Mouse (Mus musculus): ENCODE results near the gene Apoa1. TPM values are rescaled to one million over a fixed set of nuclear protein-coding genes. Genes with fewer than 3 reads are reported as not detected.

Gene Apoa1
- polyA plus RNA-seq, 1 experiment from 2014 or later, result 20.1 TPM

DNA sequence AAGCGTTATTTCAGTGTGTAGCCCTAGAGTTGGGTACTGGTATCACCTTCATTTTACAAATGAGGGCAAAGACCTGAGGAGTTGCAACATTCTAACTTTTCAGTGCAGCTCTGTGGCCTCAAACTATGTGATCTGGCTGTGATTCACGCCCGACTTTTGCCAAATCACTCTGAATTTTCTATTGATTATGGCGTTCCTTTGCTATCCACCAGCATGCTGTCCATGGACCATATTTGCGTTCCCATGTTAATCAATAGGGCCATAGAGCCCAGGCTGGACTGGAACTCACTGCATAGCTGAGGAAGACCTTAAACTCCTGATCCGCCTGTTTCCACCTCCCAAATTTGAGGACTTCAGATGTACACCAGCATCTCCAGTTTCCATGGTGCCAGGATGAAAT lies 30.7 kb downstream of the Apoa1 start:
- no peaks in the 10 kb centered on the region for H3K9me3 ChIP-seq (replicated peaks; ENCODE audit: control insufficient read depth, low read length)
- no peaks in the 10 kb centered on the region for H3K36me3 ChIP-seq (ENCODE audit: control insufficient read depth, insufficient read depth)
- WGBS, result 84% methylated on average over 6 of the region's 6 CpGs
- no peaks in the 10 kb centered on the region for H3K4me1 ChIP-seq (ENCODE audit: control insufficient read depth, insufficient read depth, low read length)
- H3K9ac ChIP-seq (ENCODE audit: low read length), result no peak overlapping the region
- H3K27ac ChIP-seq (ENCODE audit: low read length), result no peak overlapping the region
- no peak overlapping the region for H3K4me2 ChIP-seq (ENCODE audit: low read depth, low read length)
- no peak overlapping the region for H3K4me3 ChIP-seq (ENCODE audit: low read length)
- ATAC-seq (replicated peaks; ENCODE audit: extremely low read depth, insufficient read depth, low FRiP score), result no peak
- no peaks in the 10 kb centered on the region for H3K27me3 ChIP-seq (ENCODE audit: control insufficient read depth, insufficient read depth, low read length)

DNA sequence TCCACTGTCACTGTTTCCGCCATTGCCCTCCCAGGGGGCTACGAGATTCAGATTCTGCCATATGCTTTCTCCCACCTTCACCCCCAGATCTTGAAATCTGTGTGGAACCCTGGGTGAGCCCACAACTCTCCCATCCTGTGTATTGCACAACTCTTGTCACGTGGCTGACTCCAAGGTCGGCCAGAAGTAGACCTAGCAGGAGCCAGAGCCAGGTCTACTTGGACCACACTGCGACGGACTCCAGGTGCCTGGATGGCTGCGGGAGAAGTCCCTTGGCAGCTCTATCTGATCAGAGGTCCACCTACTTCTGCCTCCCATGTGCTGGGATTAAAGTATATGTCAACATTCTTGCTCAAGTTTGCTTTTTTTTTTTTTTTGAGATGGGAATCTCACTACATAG lies 32.8 kb downstream of the Apoa1 start:
- Histone ChIP-seq H3K9me3 (replicated peaks; ENCODE audit: control insufficient read depth, low read length) (no peaks in the 10 kb centered on the region), H3K27ac (ENCODE audit: low read length) (no peak overlapping the region), H3K4me1 (ENCODE audit: control insufficient read depth, insufficient read depth, low read length) (no peaks in the 10 kb centered on the region), H3K36me3 (ENCODE audit: control insufficient read depth, insufficient read depth) (no peaks in the 10 kb centered on the region), H3K9ac (ENCODE audit: low read length) (no peak overlapping the region), H3K27me3 (ENCODE audit: control insufficient read depth, insufficient read depth, low read length) (no peaks in the 10 kb centered on the region), H3K4me2 (ENCODE audit: low read depth, low read length) (no peak overlapping the region), H3K4me3 (ENCODE audit: low read length) (no peak overlapping the region)
- WGBS, result 70% methylated on average over 7 of the region's 7 CpGs
- no peak for ATAC-seq (replicated peaks; ENCODE audit: extremely low read depth, insufficient read depth, low FRiP score)

GRCm38 (mm10) chr9:46268343-46268873 lies 40.0 kb downstream of the Apoa1 start, which contains the start of gene Apoa5:
Apoa5 (plus strand) TSS chr9:46268633.
- H3K27me3 ChIP-seq (ENCODE audit: control insufficient read depth, insufficient read depth, low read length), result peaks cover 16% of the 10 kb centered on the region
- 41% methylated on average over 7 of the region's 7 CpGs for WGBS

GRCm38 (mm10) chr9:46269125-46269524 lies 40.7 kb downstream of the Apoa1 start:
- no peak for ATAC-seq (replicated peaks; ENCODE audit: extremely low read depth, insufficient read depth, low FRiP score)
- Histone ChIP-seq H3K9me3 (replicated peaks; ENCODE audit: control insufficient read depth, low read length) (no peaks in the 10 kb centered on the region), H3K36me3 (ENCODE audit: control insufficient read depth, insufficient read depth) (no peaks in the 10 kb centered on the region), H3K9ac (ENCODE audit: low read length) (no peak overlapping the region), H3K4me3 (ENCODE audit: low read length) (no peak overlapping the region), H3K4me2 (ENCODE audit: low read depth, low read length) (no peak overlapping the region), H3K27ac (ENCODE audit: low read length) (no peak overlapping the region), H3K27me3 (ENCODE audit: control insufficient read depth, insufficient read depth, low read length) (peaks cover 16% of the 10 kb centered on the region), H3K4me1 (ENCODE audit: control insufficient read depth, insufficient read depth, low read length) (peaks cover 6% of the 10 kb centered on the region)
- 78% methylated on average over 5 of the region's 5 CpGs for WGBS

More at GRCm38 (mm10) chr9:46268343-46268873, 40.0 kb downstream of the Apoa1 start, which contains the start of gene Apoa5:
- H3K27ac ChIP-seq (ENCODE audit: low read length), result no peak within 1 kb of the TSS
- H3K4me3 ChIP-seq (ENCODE audit: low read length), result no peak within 1 kb of the TSS
- H3K9ac ChIP-seq (ENCODE audit: low read length), result no peak within 1 kb of the TSS
- H3K36me3 ChIP-seq (ENCODE audit: control insufficient read depth, insufficient read depth), result no peaks in the 10 kb centered on the region
- H3K4me1 ChIP-seq (ENCODE audit: control insufficient read depth, insufficient read depth, low read length), result no peaks in the 10 kb centered on the region
- no peaks in the 10 kb centered on the region for H3K9me3 ChIP-seq (replicated peaks; ENCODE audit: control insufficient read depth, low read length)
- no peak within 1 kb of the TSS for H3K4me2 ChIP-seq (ENCODE audit: low read depth, low read length)
- ATAC-seq (replicated peaks; ENCODE audit: extremely low read depth, insufficient read depth, low FRiP score), result no peak

DNA sequence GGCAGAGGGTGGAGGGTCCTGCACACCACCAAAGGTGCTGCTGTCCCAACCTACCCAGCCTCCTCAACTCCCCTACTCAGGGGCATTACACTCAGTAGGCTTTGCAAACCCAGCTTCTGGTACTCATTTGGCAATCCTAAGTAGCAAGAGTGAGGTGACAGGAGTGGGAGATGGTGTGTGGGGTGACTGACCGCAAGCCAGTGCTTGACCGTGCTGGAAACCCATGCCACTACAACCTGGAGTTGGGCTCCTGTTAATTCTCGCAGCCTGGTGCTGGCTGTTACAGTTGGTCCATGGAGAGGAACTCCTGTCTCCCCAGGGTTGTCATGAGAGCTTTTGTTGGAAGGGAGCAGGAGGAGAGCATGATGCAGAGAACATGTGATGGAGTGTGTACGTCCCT lies 42.4 kb downstream of the Apoa1 start:
- H3K4me1 ChIP-seq (ENCODE audit: control insufficient read depth, insufficient read depth, low read length), result peaks cover 9% of the 10 kb centered on the region
- H3K27me3 ChIP-seq (ENCODE audit: control insufficient read depth, insufficient read depth, low read length), result peaks cover 16% of the 10 kb centered on the region
- H3K4me2 ChIP-seq (ENCODE audit: low read depth, low read length), result no peak overlapping the region
- no peak overlapping the region for H3K9ac ChIP-seq (ENCODE audit: low read length)
- no peak for ATAC-seq (replicated peaks; ENCODE audit: extremely low read depth, insufficient read depth, low FRiP score)
- peaks cover 12% of the 10 kb centered on the region for H3K36me3 ChIP-seq (ENCODE audit: control insufficient read depth, insufficient read depth)
- H3K9me3 ChIP-seq (replicated peaks; ENCODE audit: control insufficient read depth, low read length), result no peaks in the 10 kb centered on the region
- no peak overlapping the region for H3K27ac ChIP-seq (ENCODE audit: low read length)
- WGBS, result 81% methylated on average over 4 of the region's 4 CpGs
- H3K4me3 ChIP-seq (ENCODE audit: low read length), result no peak overlapping the region

- Histone ChIP-seq H3K27ac (ENCODE audit: low read length) (no peak overlapping the region), H3K36me3 (ENCODE audit: control insufficient read depth, insufficient read depth) (peaks cover 21% of the 10 kb centered on the region), H3K9ac (ENCODE audit: low read length) (no peak overlapping the region), H3K27me3 (ENCODE audit: control insufficient read depth, insufficient read depth, low read length) (peaks cover 16% of the 10 kb centered on the region), H3K4me2 (ENCODE audit: low read depth, low read length) (peak overlapping the region; percentile 69), H3K9me3 (replicated peaks; ENCODE audit: control insufficient read depth, low read length) (no peaks in the 10 kb centered on the region), H3K4me3 (ENCODE audit: low read length) (peak overlapping the region; percentile 95), H3K4me1 (ENCODE audit: control insufficient read depth, insufficient read depth, low read length) (peaks cover 9% of the 10 kb centered on the region)
- ATAC-seq (replicated peaks; ENCODE audit: extremely low read depth, insufficient read depth, low FRiP score), result 0 out of 2 replicates have a peak, but pooled peaks have one; percentile 31
- WGBS, result 71% methylated on average over 9 of the region's 9 CpGs
These were observed 43.7 kb downstream of the Apoa1 start for GRCm38 (mm10) chr9:46272070-46272469.

GRCm38 (mm10) chr9:46272677-46273454 lies 44.5 kb downstream of the Apoa1 start, which contains the start of gene Zpr1:
Zpr1 (plus strand) TSS chr9:46273064.
- H3K9me3 ChIP-seq (replicated peaks; ENCODE audit: control insufficient read depth, low read length), result no peaks in the 10 kb centered on the region
- peaks cover 16% of the 10 kb centered on the region for H3K27me3 ChIP-seq (ENCODE audit: control insufficient read depth, insufficient read depth, low read length)
- H3K36me3 ChIP-seq (ENCODE audit: control insufficient read depth, insufficient read depth), result peaks cover 26% of the 10 kb centered on the region
- H3K4me3 ChIP-seq (ENCODE audit: low read length), result peak within 1 kb of the TSS; percentile 95
- WGBS, result 5% methylated on average over 42 of the region's 45 CpGs
- H3K4me2 ChIP-seq (ENCODE audit: low read depth, low read length), result peak within 1 kb of the TSS; percentile 89
- H3K9ac ChIP-seq (ENCODE audit: low read length), result peak within 1 kb of the TSS; percentile 83
- ATAC-seq (replicated peaks; ENCODE audit: extremely low read depth, insufficient read depth, low FRiP score), result peak; percentile 90
- peaks cover 9% of the 10 kb centered on the region for H3K4me1 ChIP-seq (ENCODE audit: control insufficient read depth, insufficient read depth, low read length)
- peak within 1 kb of the TSS; percentile 67 for H3K27ac ChIP-seq (ENCODE audit: low read length)

GRCm38 (mm10) chr9:46274494-46274893 lies 46.1 kb downstream of the Apoa1 start:
- peaks cover 12% of the 10 kb centered on the region for H3K27me3 ChIP-seq (ENCODE audit: control insufficient read depth, insufficient read depth, low read length)
- no peak overlapping the region for H3K27ac ChIP-seq (ENCODE audit: low read length)
- no peak overlapping the region for H3K4me2 ChIP-seq (ENCODE audit: low read depth, low read length)
- H3K4me1 ChIP-seq (ENCODE audit: control insufficient read depth, insufficient read depth, low read length), result peaks cover 9% of the 10 kb centered on the region
- no peak overlapping the region for H3K9ac ChIP-seq (ENCODE audit: low read length)
- peaks cover 34% of the 10 kb centered on the region for H3K36me3 ChIP-seq (ENCODE audit: control insufficient read depth, insufficient read depth)
- WGBS, result 68% methylated on average over 9 of the region's 9 CpGs
- H3K9me3 ChIP-seq (replicated peaks; ENCODE audit: control insufficient read depth, low read length), result no peaks in the 10 kb centered on the region
- no peak overlapping the region for H3K4me3 ChIP-seq (ENCODE audit: low read length)
- ATAC-seq (replicated peaks; ENCODE audit: extremely low read depth, insufficient read depth, low FRiP score), result no peak
